Mouse (Mus musculus) CD4-positive, CD25-positive, alpha-beta regulatory T cell, adult 4 months (primary cell): ENCODE results near the gene Gm10912. TPM values are rescaled to one million over a fixed set of nuclear protein-coding genes. Genes with fewer than 3 reads are reported as not detected.
"Not testable (repeated sequence)": the region's sequence is repeated elsewhere in the genome, so short reads cannot be mapped to it uniquely, and the experiment has no call there.

ENCODE experiments used
- ATAC-seq: one replicate; pipeline ENCODE4 v1.8.0; 2017
- polyA plus RNA-seq, 2 experiments: library from polyadenylated mRNA; unstranded; fragments of 100-300 nt; shearing (Covaris generic); gene quantifications; one replicate each; pipeline ENCODE4 v1.2.1; 2017

The Gm10912 gene
- polyA plus RNA-seq, 2 experiments from 2014 or later: 0.19 TPM; not detected in 1

DNA sequence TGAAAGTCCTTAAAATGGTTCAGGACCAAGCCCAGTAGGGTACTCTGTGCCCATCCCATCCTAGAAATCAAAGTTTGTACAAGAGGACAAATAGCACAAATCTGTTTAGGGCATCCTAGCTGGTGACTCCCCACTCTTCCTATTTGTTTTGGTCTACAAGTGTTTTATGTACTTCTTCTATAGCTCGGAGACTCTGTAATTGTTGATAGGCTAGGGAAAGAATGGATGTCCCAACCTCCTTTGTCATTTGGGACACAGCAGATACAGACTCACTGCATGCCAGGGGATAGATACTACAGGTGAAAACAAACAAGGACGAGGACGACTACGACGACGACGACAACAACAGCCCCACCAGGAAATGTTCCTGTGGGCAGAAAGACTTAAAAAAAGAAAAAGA is 2.8 kb downstream of the Gm10912 start, which contains the start of gene Gm10799:
Gm10799 (minus strand) TSS at position 101 of the 400 bp plus-strand sequence.
- not testable (repeated sequence) for ATAC-seq

GRCm38 (mm10) chr2:104069704-104070185 is 4.1 kb downstream of the Gm10912 start, which contains the start of gene Cd59b:
Gene Cd59b, plus strand, starts transcription at chr2:104069849.
- peak; percentile 88 for ATAC-seq

- ATAC-seq: not testable (repeated sequence)
Observed at GRCm38 (mm10) chr2:104078285-104078684, 12.7 kb downstream of the Gm10912 start.

DNA sequence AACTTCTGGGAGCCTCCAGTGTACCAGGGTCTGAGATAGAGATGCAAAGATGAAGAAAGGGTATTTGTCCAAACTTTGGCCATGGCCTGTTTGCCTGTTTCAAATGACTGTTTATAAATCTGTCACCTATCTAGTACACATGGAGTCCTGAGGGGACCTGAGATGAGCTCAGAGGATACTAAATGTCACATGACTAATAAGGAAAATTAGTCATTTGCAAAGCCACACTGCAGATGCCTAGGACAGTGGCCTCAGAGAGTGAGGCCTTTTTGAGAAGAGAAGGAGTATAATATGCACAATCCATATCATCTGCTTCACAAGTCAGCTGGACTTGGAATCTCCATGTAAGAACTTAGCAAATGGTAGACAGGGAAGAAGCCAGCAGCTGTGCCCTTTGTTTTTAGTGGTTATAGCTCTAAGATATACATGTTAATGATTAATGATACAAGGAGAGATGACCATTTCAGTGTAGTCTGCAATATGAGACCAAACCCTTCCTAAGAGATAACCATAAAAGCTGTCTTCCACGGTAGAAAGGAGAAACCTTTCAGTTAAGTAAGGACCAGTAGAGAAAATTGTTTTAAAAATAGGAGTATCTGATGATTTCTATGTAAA is 15.9 kb downstream of the Gm10912 start:
- ATAC-seq: not testable (repeated sequence)

DNA sequence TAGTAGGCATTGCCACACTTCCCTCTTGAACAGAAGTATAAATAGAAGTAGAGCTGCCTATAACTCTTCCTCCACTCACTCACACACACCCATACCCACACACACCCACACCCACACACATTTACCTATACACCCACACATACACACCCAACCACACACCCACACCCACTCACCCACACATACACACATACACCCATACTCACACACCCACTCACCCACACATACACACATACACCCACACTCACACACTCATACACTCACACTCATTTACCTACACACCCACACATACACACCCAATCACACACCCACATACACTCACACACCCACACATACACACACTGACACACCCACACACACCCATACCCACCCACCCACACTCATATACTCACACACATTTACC is 16.8 kb downstream of the Gm10912 start:
- no peak for ATAC-seq

- not testable (repeated sequence) for ATAC-seq
Observed at GRCm38 (mm10) chr2:104084027-104084426, 18.4 kb downstream of the Gm10912 start.

- ATAC-seq: not testable (repeated sequence)
Observed at GRCm38 (mm10) chr2:104087562-104087961, 21.9 kb downstream of the Gm10912 start.

DNA sequence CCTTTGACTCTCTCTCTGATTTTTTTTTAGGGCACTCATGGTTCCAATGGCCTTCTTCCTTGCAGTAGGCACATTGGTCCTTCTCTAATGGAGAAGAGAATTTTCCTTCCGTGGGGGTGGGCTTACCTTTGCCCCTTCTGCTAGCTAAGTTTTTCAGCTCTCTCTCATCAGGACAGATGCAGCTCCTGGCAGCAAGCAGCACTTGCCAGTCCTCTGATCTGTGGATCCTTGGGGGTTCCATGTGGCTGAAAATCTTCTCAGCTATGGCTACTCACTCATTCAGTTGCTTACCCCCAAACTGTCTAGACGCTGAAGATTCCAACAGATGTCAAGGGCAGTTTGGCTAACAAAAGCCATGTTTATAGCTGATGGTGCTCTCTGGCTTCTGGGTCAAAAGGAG is 27.7 kb downstream of the Gm10912 start:
- ATAC-seq: no peak

DNA sequence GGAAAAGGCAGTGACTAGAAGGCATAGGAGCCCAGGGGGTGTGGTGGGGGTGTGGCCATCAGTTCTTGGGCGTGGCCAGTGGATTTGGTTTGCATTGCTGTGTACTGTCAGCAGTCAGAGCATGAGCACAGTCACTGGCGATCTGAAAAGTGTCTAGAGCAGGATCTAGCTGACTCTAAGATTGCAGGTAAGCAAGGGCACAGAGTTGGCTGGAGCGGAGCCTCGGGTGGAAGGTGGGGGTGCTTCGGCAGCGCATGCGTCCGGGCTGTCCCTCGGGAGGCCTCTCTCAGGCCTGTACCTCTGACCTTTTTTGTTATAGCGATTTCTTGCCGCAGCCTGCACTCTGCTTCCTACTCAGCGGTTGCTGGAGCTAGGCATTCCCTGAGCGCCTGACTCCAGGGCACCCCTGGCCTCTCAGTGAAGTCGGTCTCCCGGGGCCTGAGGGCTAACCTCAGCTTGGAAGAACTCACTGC is 30.2 kb downstream of the Gm10912 start, which contains the start of gene Cd59a:
Cd59a (plus strand) TSS at position 61 of the 473 bp plus-strand sequence.
- ATAC-seq: peak; percentile 62

DNA sequence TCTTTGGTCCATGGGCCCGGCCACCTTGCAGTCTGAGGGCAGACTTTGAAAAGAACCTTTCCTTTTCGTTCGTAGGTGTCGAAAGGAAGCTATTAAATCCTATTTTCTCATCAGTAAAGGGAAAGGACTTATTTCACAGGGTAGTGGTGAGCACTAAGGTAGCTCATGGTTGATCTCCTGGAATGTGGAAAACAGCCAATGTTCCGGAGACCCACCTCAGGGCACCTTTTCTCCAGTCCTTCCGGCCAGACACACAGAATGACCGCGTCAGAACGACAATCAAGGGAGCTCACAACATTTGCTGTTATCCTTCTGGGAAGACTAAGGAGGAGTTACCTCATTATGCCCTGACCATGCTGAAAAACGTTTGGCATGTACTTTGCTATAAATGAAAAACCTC is 30.6 kb downstream of the Gm10912 start:
- ATAC-seq: no peak

DNA sequence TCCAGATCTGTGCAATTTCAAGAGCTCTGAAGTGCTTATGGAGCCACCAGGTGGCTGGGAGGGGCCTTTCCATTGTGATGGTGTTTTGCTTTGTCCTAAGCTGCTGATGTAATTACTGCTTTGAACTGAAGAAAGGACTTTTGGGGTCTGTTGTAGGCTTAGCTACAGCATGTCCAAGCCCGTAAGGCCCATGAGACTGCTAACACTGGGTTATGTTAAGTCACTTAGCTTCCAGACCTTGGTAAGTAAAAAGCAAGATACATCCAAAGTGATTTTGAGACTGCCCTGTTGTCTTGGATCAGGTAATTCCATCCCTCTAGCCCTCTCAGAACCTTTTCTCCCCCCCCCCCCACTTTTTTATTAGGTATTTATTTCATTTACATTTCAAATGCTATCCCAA is 31.2 kb downstream of the Gm10912 start:
- ATAC-seq: not testable (repeated sequence)

DNA sequence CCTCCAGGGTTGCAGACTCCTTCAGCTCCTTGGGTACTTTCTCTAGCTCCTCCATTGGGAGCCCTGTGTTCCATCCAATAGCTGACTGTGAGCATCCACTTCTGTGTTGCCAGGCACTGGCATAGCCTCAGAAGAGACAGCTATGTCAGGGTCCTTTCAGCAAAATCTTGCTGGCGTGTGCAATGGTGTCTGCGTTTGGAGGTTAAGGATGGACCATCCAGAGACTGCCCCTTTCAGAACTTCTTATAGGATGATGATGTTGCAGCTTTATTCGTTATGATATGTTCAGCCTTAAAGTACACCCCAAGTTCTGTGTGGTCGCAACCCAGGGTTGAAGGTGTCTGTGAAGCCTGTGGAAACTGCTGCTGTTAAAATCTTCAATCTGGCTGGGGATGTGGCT is 31.8 kb downstream of the Gm10912 start:
- ATAC-seq: not testable (repeated sequence)

DNA sequence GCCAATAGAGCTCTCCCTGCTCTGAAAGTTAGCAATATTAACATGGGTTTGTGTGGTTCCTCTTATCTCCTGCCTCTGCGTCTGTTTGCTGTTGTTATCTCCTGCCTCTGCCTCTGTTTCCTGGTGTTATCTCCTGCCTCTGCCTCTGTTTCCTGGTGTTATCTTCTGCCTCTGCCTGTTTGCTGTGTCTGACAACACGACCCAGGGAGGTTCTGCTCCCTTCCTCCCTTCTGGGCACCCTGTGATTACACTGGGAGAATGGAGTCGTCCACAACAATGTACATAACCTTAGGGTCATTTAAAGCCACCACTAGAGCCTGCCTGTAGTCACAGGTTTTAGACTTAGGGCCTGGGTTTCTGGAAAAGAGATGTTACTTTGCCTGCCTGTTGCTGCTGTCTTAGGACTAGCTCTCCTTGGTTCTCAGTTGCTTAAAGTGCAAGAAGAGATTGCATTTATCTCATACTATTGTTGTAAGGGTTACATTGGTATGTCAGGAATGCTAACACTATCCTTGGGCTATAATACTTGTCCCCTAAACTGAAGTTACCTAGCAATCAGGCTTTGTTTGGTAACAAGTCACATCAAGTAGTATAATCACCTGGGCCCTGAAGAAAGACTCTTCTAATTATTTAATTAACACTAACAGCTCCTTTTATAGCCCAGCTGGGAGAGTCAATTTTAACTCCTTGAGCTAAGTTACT is 33.1 kb downstream of the Gm10912 start:
- no peak for ATAC-seq

DNA sequence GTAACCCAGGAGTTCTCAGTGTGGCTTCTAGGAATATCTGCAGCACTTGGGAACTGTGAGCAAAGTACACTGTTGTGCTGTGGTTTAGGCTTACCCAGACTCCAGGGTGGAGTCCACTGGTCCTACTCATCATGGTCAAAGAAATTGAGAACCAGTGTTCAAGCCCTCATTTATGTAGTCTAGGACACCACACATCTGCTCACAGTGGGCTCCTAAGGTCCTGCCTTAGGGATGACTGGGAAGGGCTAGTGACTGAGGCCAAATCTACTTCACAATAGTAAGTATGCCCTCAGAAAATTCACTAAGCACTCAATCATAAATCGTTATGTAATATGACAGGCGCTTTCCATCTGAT is 33.6 kb downstream of the Gm10912 start:
- no peak for ATAC-seq

DNA sequence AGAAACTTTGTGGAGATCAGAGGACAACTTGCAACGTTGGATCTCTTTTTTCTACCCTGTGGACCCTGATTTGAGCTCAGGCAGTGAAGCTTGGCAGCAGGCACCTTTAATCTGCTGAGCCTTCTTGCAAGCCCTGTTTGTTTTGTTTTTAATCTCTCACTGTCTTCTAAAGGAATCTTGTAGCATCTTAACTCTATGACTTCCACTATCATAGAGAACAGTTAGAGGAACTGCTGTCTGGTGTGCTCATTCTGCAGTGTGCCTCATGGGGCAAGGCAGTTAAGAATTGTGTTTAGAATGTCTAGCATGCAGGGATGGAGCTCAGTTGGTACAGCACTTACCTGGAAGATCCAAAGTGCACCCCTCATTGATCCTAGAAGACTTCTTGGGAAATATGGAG is 34.3 kb downstream of the Gm10912 start:
- ATAC-seq: no peak

GRCm38 (mm10) chr2:104104800-104105199 is 39.2 kb downstream of the Gm10912 start:
- no peak for ATAC-seq

DNA sequence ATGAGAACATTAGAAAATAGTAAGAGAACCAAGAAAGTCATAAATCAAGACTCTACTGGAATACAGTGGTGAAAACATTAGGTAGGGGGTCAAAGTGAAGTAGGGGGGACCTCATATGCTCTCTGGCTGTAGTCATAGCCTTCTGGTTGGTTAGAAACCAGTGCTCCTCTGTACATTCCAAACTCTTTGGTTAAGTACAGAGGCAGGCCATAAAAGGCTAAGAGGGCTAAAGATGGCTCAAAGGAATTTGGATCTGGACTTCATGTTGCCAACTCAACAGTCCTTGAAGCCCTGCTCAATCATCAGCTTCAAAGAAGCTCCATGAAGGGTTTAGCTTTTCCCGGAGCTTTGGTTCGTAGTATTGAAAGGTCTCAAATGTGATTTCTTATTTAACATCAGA is 43.4 kb downstream of the Gm10912 start:
- ATAC-seq: not testable (repeated sequence)

DNA sequence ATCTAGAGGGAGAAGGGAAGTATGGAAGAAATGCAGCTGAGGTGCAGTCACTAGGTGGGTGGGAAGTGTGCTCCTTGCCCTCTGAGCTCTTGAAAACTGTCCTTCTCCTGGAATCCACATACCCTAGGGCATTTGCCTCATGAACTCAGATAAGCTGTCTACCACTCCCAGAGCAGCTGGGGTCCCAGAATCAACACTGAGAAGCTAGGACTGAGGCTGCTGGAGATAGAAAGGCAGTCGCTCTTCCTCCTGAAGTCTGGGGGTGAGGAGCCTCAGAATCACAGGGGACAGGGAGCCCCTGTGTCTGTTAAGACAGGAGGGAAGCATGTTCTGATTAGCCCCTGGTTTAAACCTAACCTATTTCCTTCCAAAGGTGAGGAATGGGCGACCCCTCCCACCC is 43.9 kb downstream of the Gm10912 start:
- no peak for ATAC-seq

DNA sequence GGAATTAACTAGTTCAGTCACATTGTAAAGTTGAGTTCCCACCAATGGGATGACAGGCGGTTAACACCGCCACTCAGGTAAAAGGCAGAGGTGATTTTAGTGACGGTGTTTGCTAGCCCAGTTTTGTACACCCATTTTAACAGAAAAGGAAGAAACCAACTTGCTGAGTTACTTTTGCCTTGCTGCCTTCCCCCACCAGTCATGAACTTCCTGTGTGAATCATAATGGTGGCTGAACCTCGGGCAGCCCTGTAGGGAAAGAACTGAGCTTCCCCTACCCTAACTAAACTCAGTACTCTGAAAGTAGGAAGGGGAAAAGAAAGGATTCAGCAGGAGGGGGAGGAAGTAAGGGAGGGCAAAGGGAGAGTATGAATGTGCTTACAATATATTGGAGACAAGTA is 44.4 kb downstream of the Gm10912 start:
- no peak for ATAC-seq

DNA sequence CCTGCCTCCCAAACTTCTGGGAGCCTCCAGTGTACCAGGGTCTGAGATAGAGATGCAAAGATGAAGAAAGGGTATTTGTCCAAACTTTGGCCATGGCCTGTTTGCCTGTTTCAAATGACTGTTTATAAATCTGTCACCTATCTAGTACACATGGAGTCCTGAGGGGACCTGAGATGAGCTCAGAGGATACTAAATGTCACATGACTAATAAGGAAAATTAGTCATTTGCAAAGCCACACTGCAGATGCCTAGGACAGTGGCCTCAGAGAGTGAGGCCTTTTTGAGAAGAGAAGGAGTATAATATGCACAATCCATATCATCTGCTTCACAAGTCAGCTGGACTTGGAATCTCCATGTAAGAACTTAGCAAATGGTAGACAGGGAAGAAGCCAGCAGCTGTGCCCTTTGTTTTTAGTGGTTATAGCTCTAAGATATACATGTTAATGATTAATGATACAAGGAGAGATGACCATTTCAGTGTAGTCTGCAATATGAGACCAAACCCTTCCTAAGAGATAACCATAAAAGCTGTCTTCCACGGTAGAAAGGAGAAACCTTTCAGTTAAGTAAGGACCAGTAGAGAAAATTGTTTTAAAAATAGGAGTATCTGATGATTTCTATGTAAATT is 45.7 kb downstream of the Gm10912 start:
- ATAC-seq: not testable (repeated sequence)

DNA sequence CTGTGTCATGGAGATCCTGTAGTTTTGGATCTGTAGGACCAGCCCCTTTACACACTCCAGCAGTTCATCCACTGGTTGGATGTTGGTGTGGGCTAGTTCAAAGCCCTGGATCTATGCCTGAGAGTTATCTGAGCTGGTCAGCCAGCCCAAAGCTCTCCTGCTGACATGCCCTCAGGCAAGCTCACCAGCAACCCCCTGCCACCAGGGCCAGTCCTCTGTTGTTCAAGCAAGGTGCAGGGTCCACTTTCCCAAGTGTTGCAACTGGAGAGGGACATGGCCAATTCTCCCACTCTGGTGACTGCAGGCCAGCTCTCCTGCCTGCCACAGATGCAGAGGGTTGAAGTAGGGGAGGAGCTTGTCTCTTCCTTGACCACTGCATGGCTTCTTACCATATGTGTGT is 47.9 kb downstream of the Gm10912 start:
- not testable (repeated sequence) for ATAC-seq

DNA sequence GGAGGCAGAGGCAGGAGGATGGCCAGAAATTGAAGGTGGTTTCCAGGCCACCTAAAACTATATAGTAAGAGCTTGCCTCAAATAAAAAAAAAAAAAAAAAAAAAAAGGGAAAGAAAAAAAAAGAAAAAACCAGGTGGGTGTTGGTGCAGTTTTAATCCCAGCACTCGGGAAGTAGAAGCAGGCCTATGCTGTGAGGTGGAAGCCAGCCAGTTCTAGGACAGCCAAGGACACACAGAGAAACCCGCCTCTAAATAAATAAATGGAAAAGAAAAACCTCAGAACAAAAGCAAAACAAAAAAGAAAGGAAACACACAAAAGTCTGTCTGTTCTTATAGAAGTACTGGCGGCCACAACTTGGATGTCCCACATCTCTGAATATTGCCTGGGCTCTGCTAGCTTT is 49.3 kb downstream of the Gm10912 start:
- ATAC-seq: no peak
